Mouse (Mus musculus) heart, embryonic 12.5 days (tissue): ENCODE measurements around the gene Gpa33. TPM values are rescaled to one million over a fixed set of nuclear protein-coding genes. Genes with fewer than 3 reads are reported as not detected.

ENCODE experiments used
- ATAC-seq: fragments of 200-750 bp; cut with Nextera tagmentation; 2 replicates; pipeline ENCODE4 v1.8.0; 2017; ENCODE audit warnings: moderate TSS enrichment, moderate library complexity; ENCODE audit not compliant: insufficient number of reproducible peaks, low FRiP score
- H3K27ac ChIP-seq: fragments of 300-500 bp; sonication (generic); 2 replicates; pipeline ENCODE4 v1.5.1; 2016; ENCODE audit warnings: mild to moderate bottlenecking, moderate library complexity; ENCODE audit not compliant: poor library complexity, severe bottlenecking
- H3K27me3 ChIP-seq: fragments of 300-500 bp; sonication (generic); replicated peaks from 2 replicates; pipeline ENCODE4 v1.6.1; 2016; ENCODE audit warnings: mild to moderate bottlenecking, moderate library complexity
- H3K36me3 ChIP-seq: fragments of 300-500 bp; sonication (generic); 2 replicates; pipeline ENCODE4 v1.6.1; 2016; ENCODE audit warnings: mild to moderate bottlenecking, moderate library complexity
- H3K4me1 ChIP-seq: fragments of 300-500 bp; sonication (generic); replicated peaks from 2 replicates; pipeline ENCODE4 v1.6.1; 2016; ENCODE audit warnings: mild to moderate bottlenecking
- H3K4me2 ChIP-seq: fragments of 300-500 bp; sonication (generic); 2 replicates; pipeline ENCODE4 v1.6.1; 2016; ENCODE audit warnings: mild to moderate bottlenecking, moderate library complexity
- H3K4me3 ChIP-seq: fragments of 300-500 bp; sonication (generic); 2 replicates; pipeline ENCODE4 v1.5.1; 2016; ENCODE audit warnings: mild to moderate bottlenecking
- H3K9ac ChIP-seq: fragments of 300-500 bp; sonication (generic); 2 replicates; pipeline ENCODE4 v1.6.1; 2016; ENCODE audit warnings: mild to moderate bottlenecking, moderate library complexity
- H3K9me3 ChIP-seq: fragments of 300-500 bp; sonication (generic); replicated peaks from 2 replicates; pipeline ENCODE4 v1.6.1; 2016; ENCODE audit warnings: mild to moderate bottlenecking, moderate library complexity
- WGBS: fragments of 180-500 bp; shearing (Covaris S2); methylation state at CpG from one replicate; pipeline ENCODE4 v1.1.7; 2016; 5-methylcytosine and 5-hydroxymethylcytosine counted together
- polyA plus RNA-seq: library from polyadenylated mRNA; unstranded; fragments of >200 nt; fragmentation: Nextera tagmentation; extraction: Ambion mirVana; gene quantifications from 2 replicates; pipeline ENCODE4 v1.2.1, GENCODE M21; 2016

The Gpa33 gene
- polyA plus RNA-seq, 1 experiment from 2014 or later: 0.15 TPM

DNA sequence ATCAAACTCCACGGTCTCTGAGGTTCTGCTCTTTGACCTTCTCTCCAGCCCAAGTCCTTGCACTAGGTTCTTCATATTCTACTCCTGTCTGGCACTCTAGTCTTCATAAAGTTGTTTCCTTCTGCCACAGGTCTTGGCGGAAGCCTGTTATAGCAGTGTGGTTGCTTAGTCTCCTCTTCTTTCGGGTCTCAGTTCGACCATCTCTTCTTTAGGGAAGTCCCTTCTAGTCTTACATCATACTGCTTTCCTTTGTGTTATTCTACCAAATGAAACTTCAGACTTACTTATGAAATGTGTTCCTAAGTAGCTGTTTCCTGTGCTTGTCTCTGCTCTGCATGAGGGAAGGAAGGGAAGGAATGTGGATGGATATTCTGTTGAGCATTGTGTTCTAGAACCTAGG, 14.3 kb upstream of the Gpa33 start:
- 0 out of 2 replicates have a peak, but pooled peaks cover 2% of the 10 kb centered on the region for H3K9me3 ChIP-seq

DNA sequence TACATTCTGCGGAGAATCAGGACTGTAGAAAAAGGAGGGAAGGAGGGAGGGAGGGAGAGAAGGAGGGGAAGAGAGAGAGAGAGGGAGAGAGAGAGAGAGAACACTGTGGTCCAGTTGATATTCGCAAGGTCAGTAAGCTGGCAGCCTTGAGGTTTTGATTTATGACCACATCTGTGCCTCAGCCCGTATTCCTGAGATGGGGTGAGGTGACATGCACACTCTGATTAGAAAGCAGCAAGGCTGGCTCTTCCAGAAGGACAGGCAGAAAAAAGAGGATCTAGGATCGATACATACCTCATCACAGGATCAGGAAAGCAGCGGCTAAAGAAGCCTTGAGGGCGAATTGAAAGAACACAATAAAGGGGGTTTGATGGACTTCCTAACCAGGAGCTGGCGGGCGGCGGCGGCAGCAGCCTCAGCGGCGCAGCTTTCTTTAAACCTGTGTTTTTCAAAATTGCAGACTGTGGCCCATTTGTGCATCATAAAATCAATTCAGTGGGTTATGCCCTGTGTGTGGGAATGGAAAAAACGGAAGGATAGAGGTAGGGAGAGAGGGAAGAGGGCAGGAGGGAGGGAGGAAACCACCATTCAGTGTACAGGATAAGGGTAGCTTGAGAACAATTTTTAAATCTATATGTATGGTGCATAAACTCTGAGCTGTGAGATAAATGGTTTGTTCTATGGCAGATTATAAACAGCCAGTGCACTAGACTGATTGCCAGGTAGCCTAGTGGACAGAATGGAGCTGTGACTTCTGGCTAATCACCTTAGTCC, 12.0 kb upstream of the Gpa33 start:
- Histone ChIP-seq H3K36me3 (peaks cover 46% of the 10 kb centered on the region), H3K4me3 (no peak overlapping the region), H3K4me1 (peaks cover 15% of the 10 kb centered on the region), H3K27ac (no peak overlapping the region), H3K9me3 (peaks cover 4% of the 10 kb centered on the region; the same call in 1 of the 2 replicates), H3K4me2 (no peak overlapping the region), H3K27me3 (no peaks in the 10 kb centered on the region), H3K9ac (no peak overlapping the region)
- ATAC-seq: no peak
- WGBS: 80% methylated on average over 13 of the region's 13 CpGs

More for the DNA sequence above, 14.3 kb upstream of the Gpa33 start:
- ATAC-seq: no peak
- peaks cover 58% of the 10 kb centered on the region for H3K36me3 ChIP-seq
- 90% methylated on average over 4 of the region's 4 CpGs for WGBS
- no peak overlapping the region for H3K9ac ChIP-seq
- peaks cover 11% of the 10 kb centered on the region; the same call in 1 of the 2 replicates for H3K4me1 ChIP-seq
- no peaks in the 10 kb centered on the region for H3K27me3 ChIP-seq
- no peak overlapping the region for H3K4me2 ChIP-seq
- no peak overlapping the region for H3K4me3 ChIP-seq
- no peak overlapping the region for H3K27ac ChIP-seq

DNA sequence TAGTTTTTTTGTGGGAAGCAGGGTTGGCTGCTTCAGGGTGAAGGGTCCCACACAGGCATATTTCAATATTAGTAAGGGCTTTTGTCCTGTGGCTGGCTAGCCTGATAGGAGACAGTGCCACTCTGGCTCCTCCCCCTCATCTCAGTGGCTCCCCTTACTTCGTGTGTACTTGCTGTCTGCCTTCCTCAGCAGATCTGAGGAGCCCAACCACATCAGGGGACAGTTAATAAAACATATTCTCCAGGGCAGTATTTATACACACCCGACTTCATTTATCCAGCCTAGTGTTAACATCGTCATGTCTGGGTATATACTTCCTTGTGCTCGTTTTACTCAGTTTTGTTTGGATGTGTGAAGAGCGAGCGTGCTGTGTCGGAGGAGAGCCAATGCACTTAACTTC, 7.9 kb upstream of the Gpa33 start:
- peaks cover 3% of the 10 kb centered on the region; the same call in 1 of the 2 replicates for H3K9me3 ChIP-seq
- peaks cover 46% of the 10 kb centered on the region for H3K36me3 ChIP-seq
- H3K27me3 ChIP-seq: no peaks in the 10 kb centered on the region
- H3K4me1 ChIP-seq: peaks cover 32% of the 10 kb centered on the region
- no peak overlapping the region for H3K27ac ChIP-seq
- no peak overlapping the region for H3K9ac ChIP-seq
- no peak overlapping the region for H3K4me2 ChIP-seq
- no peak overlapping the region for H3K4me3 ChIP-seq
- 57% methylated on average over 7 of the region's 7 CpGs for WGBS
- no peak for ATAC-seq

DNA sequence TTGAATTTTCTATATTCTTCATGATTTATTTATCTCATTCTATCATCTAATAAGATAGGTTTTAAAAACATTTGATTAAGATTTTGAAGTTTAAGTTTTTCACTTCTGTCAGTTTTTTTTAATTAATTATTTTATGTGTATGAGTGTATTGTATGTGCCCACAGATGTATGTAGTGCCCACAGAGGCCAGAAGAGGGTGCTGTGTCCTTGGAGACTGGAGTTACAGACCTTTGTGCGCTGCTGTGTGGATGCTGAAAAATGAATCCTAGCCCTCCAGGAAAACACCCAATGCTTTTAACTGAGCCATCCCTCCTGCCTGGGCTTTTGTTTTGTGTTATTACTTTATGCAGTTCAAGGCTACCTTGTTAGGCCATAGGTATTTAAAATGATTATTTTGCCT, 7.0 kb upstream of the Gpa33 start:
- H3K4me1 ChIP-seq: peaks cover 39% of the 10 kb centered on the region
- H3K27ac ChIP-seq: no peak overlapping the region
- no peak overlapping the region for H3K9ac ChIP-seq
- peaks cover 38% of the 10 kb centered on the region for H3K36me3 ChIP-seq
- 91% methylated on average over 1 of the region's 1 CpGs for WGBS
- no peak overlapping the region for H3K4me2 ChIP-seq
- peaks cover 3% of the 10 kb centered on the region; the same call in 1 of the 2 replicates for H3K9me3 ChIP-seq
- H3K27me3 ChIP-seq: no peaks in the 10 kb centered on the region
- H3K4me3 ChIP-seq: no peak overlapping the region
- no peak for ATAC-seq

DNA sequence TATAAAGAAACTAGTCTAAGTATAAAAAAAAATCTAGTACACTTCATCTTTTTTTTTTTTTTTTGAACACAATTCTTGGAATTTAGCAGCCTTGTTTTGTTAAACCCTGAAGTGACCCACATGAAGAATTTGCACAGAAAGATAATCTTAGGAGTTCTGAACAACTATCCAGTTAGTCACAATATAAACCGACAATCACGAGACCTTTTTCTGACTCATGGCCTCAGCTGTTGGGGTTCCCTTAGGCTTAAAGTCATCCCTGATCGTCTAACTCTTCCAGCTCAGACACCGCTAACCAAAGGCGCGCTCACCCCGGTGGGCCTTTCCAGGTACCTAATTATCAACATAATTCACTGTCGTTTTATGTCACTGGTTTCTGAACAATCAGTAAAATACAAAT, 6.3 kb upstream of the Gpa33 start:
- WGBS: 87% methylated on average over 8 of the region's 8 CpGs
- Histone ChIP-seq H3K4me1 (peaks cover 47% of the 10 kb centered on the region), H3K27ac (no peak overlapping the region), H3K9me3 (peaks cover 3% of the 10 kb centered on the region; the same call in 1 of the 2 replicates), H3K27me3 (no peaks in the 10 kb centered on the region), H3K4me2 (no peak overlapping the region), H3K36me3 (peaks cover 35% of the 10 kb centered on the region), H3K9ac (no peak overlapping the region), H3K4me3 (no peak overlapping the region)
- ATAC-seq: no peak

DNA sequence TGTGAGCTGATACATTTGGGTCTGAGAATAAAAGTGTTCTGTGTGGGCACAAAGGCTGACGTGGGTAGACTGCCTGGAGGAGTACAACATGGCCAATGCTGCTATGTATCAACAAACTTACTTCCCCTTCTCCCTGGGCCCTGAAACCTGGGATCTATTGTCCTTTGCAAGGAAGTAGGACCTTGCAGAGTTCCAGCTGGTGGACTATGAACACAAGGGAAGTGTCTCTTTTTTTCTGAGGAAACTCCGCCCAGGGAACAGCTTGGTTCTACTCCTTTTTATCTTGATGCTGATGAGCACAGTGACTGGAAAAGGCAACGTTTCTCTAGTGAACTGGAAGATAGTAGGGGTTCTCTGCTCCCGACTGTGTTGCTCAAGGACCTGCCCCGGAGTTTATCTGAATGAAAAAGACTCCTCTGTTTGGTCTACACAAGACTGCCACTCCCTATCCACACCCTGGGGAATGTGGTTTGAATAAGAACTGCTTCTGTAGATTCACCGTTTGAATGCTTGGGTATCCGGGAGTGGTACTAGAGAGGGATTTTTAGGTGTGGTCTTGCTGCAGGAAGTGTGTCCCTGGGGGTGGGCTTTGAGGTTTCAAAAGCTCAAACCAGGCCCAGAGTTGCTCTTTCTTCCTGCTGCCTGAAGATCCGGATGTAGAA, 5.0 kb upstream of the Gpa33 start:
- ATAC-seq: no peak
- H3K9ac ChIP-seq: no peak overlapping the region
- no peak overlapping the region for H3K27ac ChIP-seq
- H3K27me3 ChIP-seq: no peaks in the 10 kb centered on the region
- peaks cover 32% of the 10 kb centered on the region for H3K36me3 ChIP-seq
- no peak overlapping the region for H3K4me3 ChIP-seq
- 0 out of 2 replicates have a peak overlapping the region, but pooled peaks have one; percentile 29 for H3K4me2 ChIP-seq
- H3K9me3 ChIP-seq: peaks cover 3% of the 10 kb centered on the region; the same call in 1 of the 2 replicates
- 50% methylated on average over 8 of the region's 8 CpGs for WGBS
- peaks cover 53% of the 10 kb centered on the region for H3K4me1 ChIP-seq

DNA sequence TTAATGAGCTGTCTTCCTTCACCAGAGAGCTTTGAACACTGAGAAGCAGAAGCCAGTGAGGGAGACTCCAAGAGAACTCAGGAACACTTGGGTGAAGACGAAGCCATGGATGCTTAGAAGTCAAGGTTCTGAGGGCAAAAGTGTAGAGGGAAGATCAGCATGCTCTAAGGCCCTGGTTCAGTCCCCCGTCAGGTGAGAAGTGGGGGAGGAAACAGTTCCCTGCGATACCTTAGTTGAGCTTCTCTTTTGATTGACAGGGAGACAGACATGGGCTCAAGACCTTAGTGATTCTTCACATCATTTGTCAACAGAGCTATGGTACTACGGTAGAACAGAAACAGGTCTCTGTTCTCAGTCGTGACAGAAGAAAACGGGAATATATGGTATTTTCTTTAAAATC, 3.7 kb upstream of the Gpa33 start:
- ATAC-seq: no peak
- H3K4me3 ChIP-seq: peak overlapping the region; percentile 58
- peak overlapping the region; percentile 84; the same call in 1 of the 2 replicates for H3K9ac ChIP-seq
- 72% methylated on average over 6 of the region's 6 CpGs for WGBS
- peaks cover 3% of the 10 kb centered on the region; the same call in 1 of the 2 replicates for H3K9me3 ChIP-seq
- H3K4me2 ChIP-seq: peak overlapping the region; percentile 73
- no peaks in the 10 kb centered on the region for H3K27me3 ChIP-seq
- peaks cover 65% of the 10 kb centered on the region for H3K4me1 ChIP-seq
- H3K36me3 ChIP-seq: peaks cover 24% of the 10 kb centered on the region
- peak overlapping the region; percentile 99 for H3K27ac ChIP-seq

DNA sequence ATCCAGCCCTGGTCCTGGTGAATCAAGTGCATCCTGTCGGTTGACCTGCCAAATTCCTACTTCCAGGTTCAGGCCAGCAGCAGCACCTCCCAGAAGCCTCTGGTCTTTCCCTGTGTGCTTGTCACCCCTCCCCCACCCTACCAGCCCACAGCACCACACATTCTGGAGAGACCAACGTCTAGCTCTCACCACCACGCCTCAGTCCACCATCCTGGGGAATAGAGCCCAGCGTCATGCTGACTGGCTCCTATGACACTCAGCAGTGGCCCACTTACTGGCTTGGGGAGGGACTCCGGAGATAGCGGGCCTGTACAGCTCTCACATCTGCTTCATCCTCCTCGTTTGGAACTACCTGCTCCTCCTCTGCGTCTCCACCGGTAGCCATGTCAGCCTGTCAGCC, 3.2 kb upstream of the Gpa33 start:
- 17% methylated on average over 9 of the region's 9 CpGs for WGBS
- ATAC-seq: peak; percentile 53
- H3K4me2 ChIP-seq: peak overlapping the region; percentile 73
- H3K4me3 ChIP-seq: peak overlapping the region; percentile 58
- no peaks in the 10 kb centered on the region for H3K27me3 ChIP-seq
- H3K4me1 ChIP-seq: peaks cover 68% of the 10 kb centered on the region
- H3K36me3 ChIP-seq: peaks cover 19% of the 10 kb centered on the region
- H3K9ac ChIP-seq: peak overlapping the region; percentile 84
- peaks cover 3% of the 10 kb centered on the region; the same call in 1 of the 2 replicates for H3K9me3 ChIP-seq
- peak overlapping the region; percentile 99 for H3K27ac ChIP-seq

DNA sequence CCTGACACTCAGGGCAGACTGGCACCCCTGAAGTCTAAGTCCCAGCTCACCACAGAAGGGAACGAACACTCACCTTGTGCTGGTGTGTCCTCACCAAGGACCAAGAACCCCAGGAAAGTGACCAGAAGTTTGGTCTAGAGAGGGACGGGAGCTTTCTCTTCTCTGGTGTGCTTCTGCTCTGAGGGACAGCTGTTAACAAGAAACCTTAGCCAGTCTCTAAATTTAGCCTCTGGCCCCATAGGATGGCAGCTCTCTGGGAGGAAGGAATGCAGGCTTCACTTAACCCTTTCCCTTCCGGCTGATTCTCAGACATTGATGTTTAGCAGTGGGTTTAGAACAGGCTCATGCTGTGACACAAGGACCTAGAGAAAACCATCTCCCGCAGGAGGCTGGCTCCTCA, 2.3 kb upstream of the Gpa33 start, which contains the start of gene Dusp27:
TSS of gene Dusp27 (minus strand) at position 204 of the 400 bp plus-strand sequence.
- ATAC-seq: peak; percentile 49; the same call in 1 of the 2 replicates
- Histone ChIP-seq H3K9ac (peak within 1 kb of the TSS; percentile 84), H3K4me2 (peak within 1 kb of the TSS; percentile 73), H3K36me3 (peaks cover 19% of the 10 kb centered on the region), H3K4me3 (peak within 1 kb of the TSS; percentile 58), H3K27me3 (no peaks in the 10 kb centered on the region), H3K27ac (peak within 1 kb of the TSS; percentile 99), H3K4me1 (peaks cover 70% of the 10 kb centered on the region), H3K9me3 (peaks cover 3% of the 10 kb centered on the region; the same call in 1 of the 2 replicates)
- 11% methylated on average over 4 of the region's 4 CpGs for WGBS

DNA sequence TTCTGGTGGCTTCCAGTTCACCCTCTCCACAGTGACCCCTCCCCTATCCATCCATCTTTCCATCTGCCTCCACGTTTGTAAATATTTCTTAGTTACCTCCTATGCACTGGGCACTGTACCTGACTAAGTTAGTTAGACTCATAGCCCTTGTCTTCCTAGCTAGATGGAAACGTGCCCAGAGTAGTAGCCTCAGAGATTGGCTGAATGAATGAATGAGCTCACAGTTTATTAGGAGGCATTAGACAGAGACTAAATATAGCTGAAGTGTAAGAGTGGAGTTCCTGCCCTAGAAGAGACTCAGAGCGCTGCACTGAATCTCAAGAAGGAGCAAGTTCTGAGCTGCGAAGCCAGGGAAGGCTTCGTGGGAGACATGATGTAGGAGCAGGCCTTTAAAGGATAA, 1.5 kb upstream of the Gpa33 start:
- Histone ChIP-seq H3K4me2 (peak overlapping the region; percentile 73; the same call in 1 of the 2 replicates), H3K4me1 (peaks cover 78% of the 10 kb centered on the region), H3K27me3 (no peaks in the 10 kb centered on the region), H3K36me3 (peaks cover 16% of the 10 kb centered on the region), H3K4me3 (no peak overlapping the region), H3K27ac (peak overlapping the region; percentile 99), H3K9ac (no peak overlapping the region), H3K9me3 (no peaks in the 10 kb centered on the region)
- no peak for ATAC-seq
- WGBS: 66% methylated on average over 5 of the region's 5 CpGs

DNA sequence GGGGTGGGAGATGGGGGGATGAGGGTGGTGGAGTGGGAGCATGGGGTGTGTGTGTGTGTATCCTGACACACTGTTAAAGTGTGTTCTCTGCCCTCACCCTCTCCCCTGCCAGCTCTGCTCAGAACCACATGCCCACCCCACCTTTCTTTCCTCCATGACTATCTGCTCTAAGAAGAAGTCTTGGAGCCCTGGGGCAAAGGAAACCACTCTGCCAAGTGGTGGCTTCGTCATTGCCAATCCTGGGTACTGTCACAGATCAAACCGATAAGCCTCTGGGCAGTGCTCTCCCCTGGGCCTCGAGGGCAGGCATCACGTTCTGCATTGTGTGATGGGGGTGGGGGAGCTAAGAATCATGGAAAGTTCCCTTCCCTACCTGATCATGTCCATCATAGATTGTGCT, 2.3 kb downstream of the Gpa33 start:
- Histone ChIP-seq H3K4me3 (no peak overlapping the region), H3K36me3 (no peaks in the 10 kb centered on the region), H3K9ac (no peak overlapping the region), H3K27me3 (no peaks in the 10 kb centered on the region), H3K4me1 (peaks cover 69% of the 10 kb centered on the region), H3K9me3 (no peaks in the 10 kb centered on the region), H3K27ac (no peak overlapping the region), H3K4me2 (no peak overlapping the region)
- no peak for ATAC-seq
- WGBS: 37% methylated on average over 4 of the region's 4 CpGs
